Mouse (Mus musculus) cortical plate, adult 2 months (tissue): Measurements from ENCODE around the gene Adgrg2.

Source experiments
- CTCF ChIP-seq: fragments of 200-500 bp; IDR thresholded peaks from 2 replicates; pipeline ENCODE4 v1.5.1; 2011; ENCODE audit warnings: mild to moderate bottlenecking, control low read depth, low read length; ENCODE audit not compliant: insufficient read depth; ENCODE audit errors: extremely low read depth
- POLR2A ChIP-seq: fragments of 200-500 bp; IDR thresholded peaks from 2 replicates; pipeline ENCODE4 v1.6.1; 2011; ENCODE audit warnings: mild to moderate bottlenecking, low read length, control low read depth; ENCODE audit not compliant: insufficient read depth; ENCODE audit errors: extremely low read depth

DNA sequence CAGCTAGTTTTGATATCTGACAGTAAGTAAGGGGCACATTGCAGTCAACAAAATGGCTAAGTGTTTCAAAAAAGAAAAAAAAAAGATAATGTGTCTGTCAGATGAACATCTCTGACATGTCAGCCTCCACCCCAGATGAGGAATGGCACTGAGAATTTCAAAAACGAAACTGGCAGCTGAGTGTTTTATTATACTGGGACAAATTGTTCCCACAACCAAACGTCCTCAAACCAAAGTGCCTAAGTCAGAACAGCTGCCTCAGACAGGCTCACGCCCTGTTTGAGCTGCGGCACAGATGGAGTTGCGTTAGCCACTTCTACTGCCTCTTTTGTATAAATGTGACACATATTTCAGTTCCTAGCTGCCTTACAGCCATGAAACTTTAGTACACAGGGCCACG is 104.4 kb downstream of the Adgrg2 start:
- TF ChIP-seq POLR2A (no peak), CTCF (no peak)
